Mouse (Mus musculus) cerebellum, postnatal 4 days (tissue): ENCODE measurements around the gene Zfp324.

Experiments used
- DNase-seq, 2 experiments: peaks; one replicate each; pipeline ENCODE4 v3.0.0; 2022; ENCODE audit warnings: low spot score in 2 of 2, mixed read lengths in 1 of 2

The Zfp324 gene

DNA sequence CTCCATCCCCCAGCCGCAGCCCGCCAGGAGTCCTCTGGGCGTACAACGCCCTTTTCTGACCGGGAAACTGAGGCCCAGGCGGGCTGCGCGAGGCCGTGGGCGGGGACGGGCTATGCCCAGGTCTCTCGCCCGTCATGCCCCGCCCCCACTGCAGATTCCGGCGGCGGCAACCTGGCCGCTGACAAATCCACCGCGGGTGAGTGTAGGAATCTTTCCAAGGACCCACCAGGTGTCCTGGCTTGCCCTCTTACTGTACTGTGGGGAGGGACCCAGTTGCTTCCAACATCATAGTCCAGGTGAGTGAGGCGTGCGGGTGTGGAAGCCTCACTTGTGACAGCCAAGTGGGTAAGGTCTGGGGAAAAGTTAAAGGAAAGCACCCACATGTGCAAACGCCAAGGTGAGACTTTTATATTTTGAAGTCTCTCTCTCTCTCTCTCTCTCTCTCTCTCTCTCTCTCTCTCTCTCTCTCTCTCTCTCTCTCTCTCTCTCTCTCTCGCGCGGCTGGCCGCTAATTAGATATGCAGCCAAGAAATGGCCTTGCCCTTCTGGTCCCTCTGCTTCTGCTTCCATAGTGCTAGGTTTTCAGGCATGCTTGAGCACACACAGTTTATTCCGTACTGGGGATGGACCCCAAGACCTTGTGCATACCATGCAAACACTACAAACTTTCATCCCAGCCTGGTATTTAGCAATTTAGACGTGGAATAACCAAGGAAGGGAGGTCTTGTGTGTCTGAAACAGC is 637 bp downstream of the Zfp324 start:
- DNase-seq: peak in 1 of 2 experiments; percentile 71

DNA sequence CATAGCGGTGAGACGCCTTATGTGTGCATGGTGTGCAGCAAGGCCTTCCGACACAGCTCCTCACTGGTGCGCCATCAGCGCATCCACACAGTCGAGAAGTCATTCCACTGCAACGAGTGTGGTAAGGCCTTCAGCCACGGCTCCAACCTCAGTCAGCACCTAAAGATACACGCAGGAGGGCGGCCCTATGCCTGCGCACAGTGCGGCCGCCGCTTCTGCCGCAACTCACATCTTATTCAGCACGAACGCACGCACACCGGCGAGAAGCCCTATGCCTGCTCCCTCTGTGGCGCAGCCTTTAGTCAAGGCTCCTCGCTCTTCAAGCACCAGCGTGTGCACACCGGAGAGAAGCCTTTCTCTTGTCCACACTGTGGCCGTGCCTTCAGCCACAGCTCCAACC is 5.3 kb downstream of the Zfp324 start:
- no peak for DNase-seq

DNA sequence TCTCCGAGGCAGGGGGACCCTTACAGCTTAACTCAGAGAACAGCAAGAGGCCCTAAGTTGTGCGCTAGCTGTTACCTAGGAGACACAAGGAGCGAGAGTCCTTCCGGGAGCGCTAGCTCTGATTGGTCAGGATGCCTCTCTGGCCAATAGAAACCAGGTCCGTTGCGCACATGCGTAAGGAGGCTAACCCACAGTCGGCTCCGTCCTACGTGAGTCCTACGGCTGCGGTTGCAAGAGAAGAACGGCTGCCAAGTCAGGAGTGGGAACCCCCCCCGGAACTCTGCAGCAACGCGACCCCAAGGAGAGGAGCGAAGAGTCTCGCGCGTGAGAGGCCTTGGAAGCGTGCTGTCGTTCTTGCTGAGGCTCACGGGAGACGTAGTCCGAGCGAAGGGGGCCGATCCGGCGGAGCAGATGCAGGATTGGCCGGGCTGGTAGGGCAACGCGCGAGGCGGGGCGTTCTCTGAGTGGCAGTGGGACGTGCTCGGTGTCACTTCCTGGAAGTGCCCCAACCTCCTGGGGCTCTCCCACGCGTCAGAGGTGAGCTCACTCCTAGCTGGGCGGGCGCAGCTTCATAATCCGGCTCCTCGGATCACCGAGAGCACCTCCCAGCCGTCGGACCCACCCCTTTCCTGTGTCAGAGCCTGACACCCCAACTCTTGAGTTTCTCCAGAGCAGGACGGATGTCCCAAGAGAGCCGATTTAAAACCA is 12.2 kb downstream of the Zfp324 start, which contains the start of gene Zfp446:
Gene Zfp446, plus strand, starts transcription at position 167 of the 708 bp plus-strand sequence.
- peak; percentile 93 to 98 for DNase-seq

- DNase-seq: no peak
These were observed 13.5 kb downstream of the Zfp324 start for GRCm38 (mm10) chr7:12978931-12979722.

DNA sequence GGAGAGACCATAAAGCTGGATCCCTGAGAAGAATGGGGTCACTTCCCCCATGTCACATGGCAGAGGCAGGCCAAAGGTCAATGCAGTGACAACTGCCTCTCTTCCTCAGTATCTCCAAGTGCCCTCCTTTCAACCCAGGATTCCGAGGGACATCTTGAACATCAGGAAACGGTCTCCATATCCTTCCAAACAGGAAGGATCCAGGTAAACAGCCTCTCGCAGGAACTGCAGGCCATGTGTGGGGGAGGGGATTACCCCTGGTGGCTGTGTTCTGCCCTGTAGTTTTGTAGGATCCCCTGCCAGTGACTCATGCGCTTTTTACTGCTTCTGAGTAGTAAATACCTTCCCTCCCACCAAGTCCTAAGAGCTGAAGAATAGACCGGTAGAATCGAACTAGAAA is 14.1 kb downstream of the Zfp324 start:
- DNase-seq: no peak

GRCm38 (mm10) chr7:12980291-12980690 is 14.7 kb downstream of the Zfp324 start:
- no peak for DNase-seq

- no peak for DNase-seq
These were observed 20.1 kb downstream of the Zfp324 start for GRCm38 (mm10) chr7:12985724-12986123.

- DNase-seq: no peak
These were observed 21.3 kb downstream of the Zfp324 start for GRCm38 (mm10) chr7:12986906-12987305.

- DNase-seq: no peak
These were observed 22.0 kb downstream of the Zfp324 start for GRCm38 (mm10) chr7:12987409-12988189.

DNA sequence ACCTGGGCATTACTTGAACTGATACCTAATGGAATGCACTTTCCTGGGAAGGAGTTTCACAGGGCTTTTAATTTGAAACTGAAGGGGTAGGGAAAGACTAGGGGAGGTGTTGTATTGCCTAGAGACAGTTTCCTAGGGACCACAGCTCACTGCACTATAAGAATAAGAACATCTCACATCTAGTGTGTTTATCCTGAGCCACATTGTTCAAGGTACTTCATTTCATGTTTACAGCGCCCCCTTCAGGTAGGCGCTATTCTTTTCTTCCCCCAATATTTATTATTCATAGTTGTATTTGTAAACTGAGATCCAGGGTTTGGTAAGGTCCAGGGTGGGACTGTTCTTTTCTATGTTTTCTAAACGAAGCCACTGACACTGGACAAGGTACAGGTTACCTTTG is 26.6 kb downstream of the Zfp324 start:
- no peak for DNase-seq

GRCm38 (mm10) chr7:12993148-12993547 is 27.5 kb downstream of the Zfp324 start:
- DNase-seq: no peak

DNA sequence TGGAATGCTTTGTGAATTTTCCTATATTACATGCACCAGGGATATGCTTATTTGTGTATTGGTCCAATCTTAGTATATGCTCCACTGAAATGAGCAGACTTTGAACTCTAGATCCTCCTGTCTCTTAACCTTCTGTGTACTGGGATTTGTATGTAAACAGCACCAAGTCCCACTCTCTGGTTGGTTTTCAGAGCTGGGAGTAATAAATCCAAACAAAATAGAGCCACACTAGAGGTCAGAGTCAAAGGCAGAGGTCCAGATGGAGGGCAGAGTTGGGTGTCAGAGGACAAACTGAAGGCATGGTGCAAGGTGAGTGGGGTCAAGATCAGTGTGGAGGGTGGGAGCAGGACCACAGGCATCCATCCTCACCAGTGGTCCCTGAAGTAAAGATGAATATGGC is 30.2 kb downstream of the Zfp324 start:
- no peak for DNase-seq

DNA sequence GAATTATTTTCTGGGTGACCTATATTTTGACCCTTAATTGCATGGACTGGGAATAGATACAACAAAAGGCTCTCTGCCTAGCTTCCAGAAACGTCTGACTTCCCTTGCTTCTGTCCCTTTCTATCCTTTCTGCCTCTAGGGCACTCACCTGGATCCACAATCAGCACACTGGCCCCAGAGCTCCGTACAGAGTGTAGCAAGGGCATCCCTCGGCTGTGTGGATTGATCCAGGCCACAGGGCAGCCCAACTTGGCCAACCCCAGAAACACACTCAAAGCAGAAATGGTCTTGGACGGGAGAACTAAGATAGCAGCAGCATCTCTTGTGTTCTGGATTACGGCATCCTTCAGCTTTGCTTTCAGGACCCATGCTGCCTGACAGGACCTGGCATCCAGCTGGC is 31.6 kb downstream of the Zfp324 start:
- DNase-seq: no peak

DNA sequence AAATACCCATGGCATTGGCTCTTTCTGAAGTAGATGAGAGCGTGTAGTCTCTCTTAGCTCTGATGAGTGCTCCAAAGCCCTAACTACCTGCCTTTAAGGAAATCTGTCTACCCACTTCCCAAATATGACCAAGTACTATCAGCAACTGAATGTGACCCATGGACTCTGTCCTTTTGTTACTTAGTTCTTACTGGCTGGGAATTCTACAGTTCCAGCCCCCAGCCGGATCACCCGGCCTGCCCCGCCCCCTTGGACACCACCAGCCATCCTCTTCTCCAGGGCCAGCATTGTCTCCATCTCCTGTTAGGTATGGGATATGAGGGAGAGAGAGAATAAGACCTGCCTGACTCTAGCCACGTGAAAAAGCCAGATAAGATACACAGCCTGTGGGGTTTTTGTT is 32.4 kb downstream of the Zfp324 start, which contains the start of gene Slc27a5:
Gene Slc27a5, minus strand, starts transcription at position 140 of the 400 bp plus-strand sequence.
- no peak for DNase-seq

DNA sequence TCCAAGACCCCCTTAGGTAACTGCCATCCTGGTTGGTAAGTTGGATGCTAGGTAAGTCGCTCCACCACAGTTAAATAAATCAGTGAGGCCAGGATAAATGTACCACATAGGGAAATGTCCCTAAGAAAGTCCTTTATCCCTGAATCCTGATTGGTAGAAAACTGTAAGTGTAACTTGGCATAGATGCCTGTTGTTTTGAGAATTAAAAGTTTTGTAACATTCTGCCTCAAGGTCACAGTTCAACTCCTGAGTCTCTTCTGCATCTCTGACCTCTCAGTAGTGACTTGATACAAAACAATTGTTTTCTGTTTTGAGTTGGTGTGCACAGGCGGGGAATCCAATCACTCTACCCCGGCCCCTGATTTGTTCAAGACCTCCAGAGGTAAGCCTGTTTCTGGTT is 33.2 kb downstream of the Zfp324 start, which contains the start of gene Trim28:
Gene Trim28, plus strand, starts transcription at position 264 of the 400 bp plus-strand sequence.
- DNase-seq: no peak

DNA sequence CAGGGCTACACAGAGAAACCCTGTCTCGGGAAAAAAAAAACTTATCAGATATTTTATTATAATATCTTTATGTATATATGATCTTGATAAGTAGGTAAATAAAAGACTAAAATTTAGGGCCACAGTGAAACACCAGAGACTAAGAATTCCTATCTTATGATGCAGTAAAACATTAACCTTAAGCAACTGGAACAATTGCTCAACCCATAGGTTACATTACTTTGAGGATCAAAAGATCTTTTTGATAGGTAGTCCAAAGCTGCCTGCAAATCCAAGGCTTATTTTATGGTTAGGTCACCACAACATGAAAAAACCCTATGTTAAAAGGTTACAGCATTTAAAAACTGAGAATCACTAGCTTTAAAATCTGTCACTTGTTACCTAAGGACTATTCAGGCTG is 35.9 kb downstream of the Zfp324 start:
- DNase-seq: no peak

DNA sequence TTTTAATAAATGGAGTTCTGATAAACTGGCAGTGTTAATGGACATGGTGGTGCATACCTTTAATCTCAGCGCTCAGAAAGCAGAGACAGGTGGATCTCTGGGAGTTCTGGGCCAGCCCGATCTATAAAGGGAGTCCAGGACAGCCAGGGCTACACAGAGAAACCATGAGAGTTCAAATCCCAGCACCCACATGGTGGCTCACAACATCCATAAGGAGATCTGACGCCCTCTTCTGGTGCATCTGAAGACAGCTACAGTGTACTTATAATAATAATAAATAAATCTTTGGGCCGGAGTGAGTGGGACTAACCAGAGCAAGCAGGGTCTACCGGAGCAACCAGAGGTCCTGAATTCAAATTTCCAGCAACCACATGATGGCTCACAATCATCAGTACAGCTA is 37.7 kb downstream of the Zfp324 start:
- DNase-seq: no peak

GRCm38 (mm10) chr7:13006011-13006410 is 40.4 kb downstream of the Zfp324 start:
- DNase-seq: peak in 1 of 2 experiments; percentile 20

GRCm38 (mm10) chr7:13006531-13006930 is 40.9 kb downstream of the Zfp324 start:
- peak in 1 of 2 experiments; percentile 1 for DNase-seq

DNA sequence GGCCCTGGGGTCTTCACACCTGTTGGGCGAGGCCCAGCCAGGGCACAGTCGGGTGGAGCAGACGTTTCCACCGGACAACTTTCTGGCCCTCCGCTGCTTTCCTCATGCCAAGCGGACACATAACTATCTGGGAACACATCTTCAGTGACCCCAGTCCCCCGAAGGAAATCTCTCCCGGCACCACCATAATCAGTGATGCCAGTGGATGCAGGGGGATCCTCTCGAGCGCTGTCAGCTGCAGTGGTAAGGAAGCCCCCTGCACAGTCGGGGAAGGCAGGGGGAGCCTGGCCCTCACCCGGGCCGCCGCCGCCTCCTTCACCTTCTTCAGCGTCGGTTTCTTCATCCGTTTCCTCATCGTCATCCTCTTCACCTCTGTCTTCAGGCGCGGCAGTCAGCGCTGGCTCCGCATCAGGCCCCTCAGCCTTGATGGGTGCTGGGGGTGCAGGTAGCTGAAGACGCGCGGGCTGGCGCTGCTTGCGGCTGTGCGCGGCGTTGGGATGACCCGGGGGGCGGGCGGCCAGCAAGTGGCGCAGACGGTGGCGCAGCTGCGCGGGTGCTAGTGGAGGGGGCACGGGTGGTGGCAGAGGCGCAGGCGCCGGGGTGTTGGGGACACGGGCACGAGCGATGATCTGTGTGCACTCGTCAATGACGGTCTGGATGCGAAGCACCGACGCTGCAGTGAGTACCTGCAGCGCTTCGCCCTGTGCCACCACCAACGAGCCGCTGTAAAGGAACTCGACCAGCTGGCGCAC is 41.9 kb downstream of the Zfp324 start:
- DNase-seq: peak in 1 of 2 experiments; percentile 21
